In genomic region chr17:34583819-34584218, GRCm38 (mm10) we compare ENCODE assay signal across 13 mouse cellular contexts.
"Had no signal": no experiment of that assay in that cellular context is flagged by ENCODE, and none has a peak within 500 bp of the region (broad histone marks: within the 10 kb centered on the region; RNA-seq: fewer than 3 reads in every experiment).

No protein-coding gene starts in this region.

- H3K27ac ChIP-seq: kidney, embryonic 15.5 days; limb, embryonic 13.5 days; liver, embryonic 12.5 days; liver, embryonic 15.5 days had no signal

- H3K4me3 ChIP-seq: kidney, embryonic 15.5 days; limb, embryonic 13.5 days; liver, embryonic 12.5 days; liver, embryonic 15.5 days had no signal

- H3K36me3 ChIP-seq: kidney, embryonic 15.5 days; limb, embryonic 13.5 days; liver, embryonic 12.5 days; liver, embryonic 15.5 days had no signal

- H3K9ac ChIP-seq: kidney, embryonic 15.5 days; limb, embryonic 13.5 days; liver, embryonic 12.5 days; liver, embryonic 15.5 days had no signal

- H3K4me2 ChIP-seq: kidney, embryonic 15.5 days; limb, embryonic 13.5 days; liver, embryonic 12.5 days; liver, embryonic 15.5 days had no signal

- ATAC-seq: liver, embryonic 12.5 days had no signal

- H3K27me3 ChIP-seq: kidney, embryonic 15.5 days; limb, embryonic 13.5 days had no signal

- H3K9me3 ChIP-seq: kidney, embryonic 15.5 days; limb, embryonic 13.5 days; liver, embryonic 12.5 days; liver, embryonic 15.5 days had no signal

- DNase-seq: kidney, adult 11 months; kidney, adult 8-10 months; kidney, postnatal 36 days; layer of hippocampus, postnatal 36 days; liver; lung, adult 2 months; lung, postnatal 14 days; midbrain, embryonic 14.5 days; thymus, adult 18-20 months had no signal
